Mouse (Mus musculus) limb, embryonic 14.5 days (tissue): ENCODE results near the gene Map4k4. TPM values are rescaled to one million over a fixed set of nuclear protein-coding genes. Genes with fewer than 3 reads are reported as not detected.

Source experiments
- ATAC-seq: fragments of 200-750 bp; cut with Nextera tagmentation; 2 replicates; pipeline ENCODE4 v1.8.0; 2017; ENCODE audit warnings: low read depth, moderate number of reproducible peaks, moderate TSS enrichment; ENCODE audit not compliant: low FRiP score
- DNase-seq: peaks from one replicate; pipeline ENCODE4 v3.0.0-alpha.2; 2015; ENCODE audit warnings: low spot score
- H3K27ac ChIP-seq: fragments of 300-500 bp; sonication (generic); replicated peaks from 2 replicates; pipeline ENCODE4 v1.5.1; 2014; ENCODE audit warnings: low read depth, mild to moderate bottlenecking, low read length, moderate library complexity, mixed read lengths
- H3K27me3 ChIP-seq: fragments of 300-500 bp; sonication (generic); 2 replicates; pipeline ENCODE4 v1.6.1; 2014; ENCODE audit warnings: low read length, mixed read lengths; ENCODE audit not compliant: control insufficient read depth, insufficient read depth
- H3K36me3 ChIP-seq: fragments of 300-500 bp; sonication (generic); 2 replicates; pipeline ENCODE4 v1.6.1; 2014; ENCODE audit warnings: mild to moderate bottlenecking, low read length, moderate library complexity, mixed read lengths; ENCODE audit not compliant: control insufficient read depth, insufficient read depth
- H3K4me1 ChIP-seq: fragments of 300-500 bp; sonication (generic); 2 replicates; pipeline ENCODE4 v1.6.1; 2014; ENCODE audit warnings: antibody characterized with exemption, low read length, mixed read lengths; ENCODE audit not compliant: control insufficient read depth, insufficient read depth
- H3K4me2 ChIP-seq: fragments of 300-500 bp; sonication (generic); replicated peaks from 2 replicates; pipeline ENCODE4 v1.6.1; 2014; ENCODE audit warnings: low read depth, mild to moderate bottlenecking, low read length, moderate library complexity; ENCODE audit not compliant: severe bottlenecking
- H3K4me3 ChIP-seq: fragments of 300-500 bp; sonication (generic); replicated peaks from 2 replicates; pipeline ENCODE4 v1.5.1; 2014; ENCODE audit warnings: low read length
- H3K9ac ChIP-seq: fragments of 300-500 bp; sonication (generic); 2 replicates; pipeline ENCODE4 v1.6.1; 2014; ENCODE audit warnings: mild to moderate bottlenecking, low read depth, low read length, moderate library complexity; ENCODE audit not compliant: severe bottlenecking
- H3K9me3 ChIP-seq: fragments of 300-500 bp; sonication (generic); 2 replicates; pipeline ENCODE4 v1.6.1; 2016; ENCODE audit warnings: low read length; ENCODE audit not compliant: control insufficient read depth
- POLR2A ChIP-seq: fragments of 200-500 bp; IDR thresholded peaks from 2 replicates; pipeline ENCODE4 v1.8.0; 2012; ENCODE audit warnings: inconsistent platforms, mild to moderate bottlenecking, moderate library complexity, borderline replicate concordance; ENCODE audit not compliant: insufficient read depth, insufficient read length; ENCODE audit errors: extremely low read depth
- WGBS: fragments of 180-500 bp; shearing (Covaris S2); extraction: QIAGEN DNeasy Blood & Tissue Kit; methylation state at CpG from one replicate; pipeline ENCODE4 v1.1.7; 2014; 5-methylcytosine and 5-hydroxymethylcytosine counted together
- polyA plus RNA-seq, 2 experiments: library from polyadenylated mRNA; depleted of rRNA in 1 of 2; stranded (reverse) in 1 of 2; unstranded in 1 of 2; fragments of >200 nt; fragmentation: Nextera tagmentation in 1 of 2; extraction: Ambion mirVana in 1 of 2; gene quantifications; 2 replicates each; pipeline versions ENCODE4 v1.2.1 to v1.2.3; 2012 to 2014

Gene Map4k4
- polyA plus RNA-seq, 2 experiments = 40.4 to 221 TPM

DNA sequence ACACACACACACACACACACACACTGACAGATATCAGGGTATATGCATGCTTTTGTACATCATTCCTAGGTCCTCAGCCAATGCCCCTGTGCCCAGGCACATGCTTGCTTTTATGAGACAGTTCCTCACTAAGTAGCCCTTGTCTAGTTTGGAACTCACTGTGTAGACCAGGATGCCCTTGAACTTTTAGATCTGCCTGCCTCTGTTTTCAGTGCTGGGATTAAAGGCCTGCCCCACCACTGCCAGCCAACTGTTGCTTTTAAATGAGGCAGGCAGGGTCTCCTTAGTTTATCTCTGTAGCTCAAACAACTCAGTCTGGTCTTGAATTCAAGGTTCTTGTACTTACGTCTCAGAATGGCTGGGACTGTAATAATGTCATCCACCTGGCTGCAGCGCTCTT lies 8.3 kb downstream of the Map4k4 start:
- WGBS = 84% methylated on average over 2 of the region's 2 CpGs

DNA sequence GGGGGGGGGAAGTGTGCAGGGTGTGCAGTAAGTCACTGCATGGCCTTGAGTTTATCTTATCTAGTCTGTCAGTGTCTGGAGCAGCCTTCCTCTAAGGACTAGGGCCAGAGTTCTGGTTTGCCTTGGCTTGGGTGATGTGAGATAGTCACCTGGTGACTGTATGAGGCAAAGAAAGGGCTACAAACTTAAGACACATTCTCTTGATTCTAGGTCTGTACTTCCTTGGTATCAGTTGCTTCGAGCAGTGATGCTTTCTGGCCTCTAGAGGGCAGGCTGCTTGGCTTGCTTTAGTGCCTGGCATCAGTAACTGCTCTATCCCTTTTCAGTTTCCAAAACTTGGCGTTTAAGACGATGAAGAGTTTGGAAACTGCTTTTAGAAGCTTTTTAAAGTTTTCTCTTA lies 10.7 kb downstream of the Map4k4 start:
- Histone ChIP-seq H3K4me2 (no peak overlapping the region), H3K9me3 (no peaks in the 10 kb centered on the region), H3K27ac (no peak overlapping the region), H3K36me3 (peaks cover 45% of the 10 kb centered on the region), H3K27me3 (no peaks in the 10 kb centered on the region), H3K4me3 (no peak overlapping the region), H3K9ac (no peak overlapping the region), H3K4me1 (peaks cover 12% of the 10 kb centered on the region; the same call in 1 of the 2 replicates)
- ATAC-seq (no peak), DNase-seq (peak; percentile 49)
- no peak for TF ChIP-seq POLR2A
- WGBS = 72% methylated on average over 3 of the region's 3 CpGs

More for the DNA sequence above, 8.3 kb downstream of the Map4k4 start:
- H3K36me3 ChIP-seq = peaks cover 54% of the 10 kb centered on the region
- H3K27me3 ChIP-seq = no peaks in the 10 kb centered on the region
- no peak overlapping the region for H3K4me3 ChIP-seq
- DNase-seq = no peak
- ATAC-seq = no peak
- no peak overlapping the region for H3K27ac ChIP-seq
- no peaks in the 10 kb centered on the region for H3K9me3 ChIP-seq
- TF ChIP-seq POLR2A = no peak
- 0 out of 2 replicates have a peak overlapping the region, but pooled peaks have one; percentile 13 for H3K4me2 ChIP-seq
- peaks cover 31% of the 10 kb centered on the region for H3K4me1 ChIP-seq
- no peak overlapping the region for H3K9ac ChIP-seq

DNA sequence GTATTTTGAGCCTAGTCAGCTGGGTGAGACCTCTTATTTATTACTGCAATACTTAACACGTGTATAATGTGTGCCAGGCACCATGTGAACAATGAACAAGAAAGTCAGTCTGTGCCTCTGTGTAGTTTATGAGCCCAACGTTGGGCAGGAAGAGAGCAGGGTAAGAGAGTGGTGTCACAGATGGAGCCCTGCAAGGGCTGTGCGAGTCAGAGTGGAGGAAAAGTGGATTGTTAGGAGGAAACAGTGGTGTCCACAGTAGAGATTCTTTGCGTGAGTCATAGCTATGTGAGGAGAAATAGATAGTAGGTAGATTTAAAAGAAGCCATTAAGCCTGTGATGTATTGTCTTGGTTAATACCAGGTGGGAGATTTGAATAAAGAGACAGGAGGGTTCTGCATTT lies 12.5 kb downstream of the Map4k4 start:
- Histone ChIP-seq H3K4me1 (peaks cover 15% of the 10 kb centered on the region), H3K4me2 (no peak overlapping the region), H3K9me3 (no peaks in the 10 kb centered on the region), H3K4me3 (no peak overlapping the region), H3K27ac (no peak overlapping the region), H3K27me3 (no peaks in the 10 kb centered on the region), H3K36me3 (peaks cover 51% of the 10 kb centered on the region), H3K9ac (no peak overlapping the region)
- ATAC-seq = no peak
- DNase-seq = no peak
- no peak for TF ChIP-seq POLR2A
- WGBS = 67% methylated on average over 4 of the region's 4 CpGs

DNA sequence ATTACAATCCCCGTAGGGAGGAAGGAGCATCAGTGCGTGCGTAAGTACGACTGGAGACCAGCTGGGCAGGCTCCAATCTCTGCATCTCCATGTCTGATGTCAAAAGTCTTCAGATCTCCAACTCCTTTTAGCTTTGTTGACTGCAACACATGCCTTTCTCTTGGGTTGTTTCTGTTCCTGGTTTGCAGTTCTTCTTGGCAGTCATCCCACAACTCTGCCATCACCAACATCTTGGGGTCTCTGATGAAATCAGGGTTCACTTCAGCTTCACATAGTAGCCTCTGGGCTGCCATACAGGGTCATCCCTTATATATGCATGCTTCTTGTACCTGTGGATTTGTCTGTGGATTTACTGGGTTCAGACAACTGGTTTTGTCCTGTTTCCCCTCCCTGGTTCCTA lies 15.4 kb downstream of the Map4k4 start:
- peaks cover 21% of the 10 kb centered on the region for H3K4me1 ChIP-seq
- no peak for TF ChIP-seq POLR2A
- H3K4me2 ChIP-seq = no peak overlapping the region
- H3K9me3 ChIP-seq = no peaks in the 10 kb centered on the region
- peaks cover 33% of the 10 kb centered on the region for H3K36me3 ChIP-seq
- DNase-seq (no peak), ATAC-seq (no peak)
- H3K9ac ChIP-seq = no peak overlapping the region
- H3K27ac ChIP-seq = no peak overlapping the region
- H3K27me3 ChIP-seq = no peaks in the 10 kb centered on the region
- WGBS = 88% methylated on average over 4 of the region's 4 CpGs
- H3K4me3 ChIP-seq = no peak overlapping the region

DNA sequence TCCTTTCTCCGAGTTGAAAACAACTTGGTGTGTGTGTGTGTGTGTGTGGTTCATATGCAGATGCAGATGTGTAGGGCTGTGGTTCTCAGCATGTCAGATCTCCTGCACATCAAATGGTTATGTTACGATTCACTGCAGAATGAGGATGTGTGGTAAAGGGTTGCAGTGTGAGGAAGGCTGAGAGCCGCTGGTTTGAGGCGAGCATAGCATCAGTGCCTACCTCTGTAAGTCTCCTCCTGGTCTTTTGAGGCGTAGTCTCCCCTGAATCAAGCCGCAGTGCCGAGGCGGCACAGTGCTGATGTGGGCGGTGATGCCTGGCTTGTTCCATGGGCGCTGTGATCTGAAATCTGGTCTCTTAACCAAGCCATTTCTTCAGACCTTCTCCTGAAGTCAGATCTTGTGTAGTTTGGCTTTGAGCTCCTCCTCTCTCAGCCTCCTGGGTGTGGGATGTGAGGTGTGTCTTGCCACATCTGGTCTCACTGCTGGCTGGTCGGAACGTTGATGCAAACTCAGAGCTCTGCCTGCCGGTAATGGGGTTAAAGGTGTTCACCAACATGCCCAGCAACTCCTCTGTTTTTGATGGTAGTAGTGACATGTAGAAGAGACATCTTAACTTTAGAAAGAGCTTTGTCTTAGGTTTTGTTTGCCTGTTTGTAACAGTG lies 17.3 kb downstream of the Map4k4 start:
- no peak overlapping the region for H3K27ac ChIP-seq

More for the DNA sequence above, 17.3 kb downstream of the Map4k4 start:
- no peak for TF ChIP-seq POLR2A
- Histone ChIP-seq H3K4me3 (no peak overlapping the region), H3K9ac (no peak overlapping the region), H3K27me3 (no peaks in the 10 kb centered on the region), H3K36me3 (peaks cover 20% of the 10 kb centered on the region), H3K4me1 (peaks cover 32% of the 10 kb centered on the region), H3K9me3 (no peaks in the 10 kb centered on the region), H3K4me2 (no peak overlapping the region)
- ATAC-seq (no peak), DNase-seq (no peak)
- 76% methylated on average over 13 of the region's 13 CpGs for WGBS
